Mouse (Mus musculus): ENCODE measurements around the gene Gtpbp8. TPM values are rescaled to one million over a fixed set of nuclear protein-coding genes. Genes with fewer than 3 reads are reported as not detected.

Gtpbp8 gene
- polyA plus RNA-seq, 1 experiment from 2014 or later, result 21.0 TPM

DNA sequence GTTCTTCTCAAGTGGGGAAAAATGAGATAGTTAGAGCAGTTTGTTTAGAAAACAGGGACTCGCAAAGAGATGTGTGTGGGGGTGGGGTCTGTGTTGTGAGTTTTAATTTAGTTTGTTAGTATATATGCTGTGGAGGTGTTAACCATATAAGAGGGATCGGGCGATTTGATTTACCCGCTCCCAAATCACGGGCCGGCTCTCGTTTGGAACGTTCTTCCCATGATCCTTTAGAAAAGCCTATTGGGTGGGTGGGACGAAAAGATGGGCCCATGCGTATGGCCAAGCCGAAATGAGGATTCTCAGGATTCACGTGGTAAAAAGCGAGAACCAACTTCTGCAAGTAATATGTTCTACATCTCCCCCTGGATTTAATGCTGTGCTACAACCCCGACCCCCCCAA, 21.3 kb downstream of the Gtpbp8 start:
- WGBS, result 0% methylated on average over 14 of the region's 14 CpGs
- no peak for ATAC-seq (ENCODE audit: insufficient number of reproducible peaks, low FRiP score, low TSS enrichment, low read depth)
- peak overlapping the region; percentile 94 for H3K4me3 ChIP-seq (replicated peaks)
- H3K4me2 ChIP-seq (replicated peaks), result peak overlapping the region; percentile 72
- peaks cover 13% of the 10 kb centered on the region for H3K36me3 ChIP-seq
- no peaks in the 10 kb centered on the region for H3K9me3 ChIP-seq (replicated peaks)
- H3K27me3 ChIP-seq, result no peaks in the 10 kb centered on the region
- H3K4me1 ChIP-seq, result peaks cover 20% of the 10 kb centered on the region
- H3K27ac ChIP-seq (replicated peaks), result peak overlapping the region; percentile 91
- peak overlapping the region; percentile 90 for H3K9ac ChIP-seq

- under 1% methylated on average over 62 of the region's 64 CpGs for WGBS
- peaks cover 8% of the 10 kb centered on the region for H3K36me3 ChIP-seq
- ATAC-seq (ENCODE audit: insufficient number of reproducible peaks, low FRiP score, low TSS enrichment, low read depth), result peak; percentile 97
- H3K9ac ChIP-seq, result peak within 1 kb of the TSS; percentile 90
- H3K27ac ChIP-seq (replicated peaks), result peak within 1 kb of the TSS; percentile 91
- H3K4me3 ChIP-seq (replicated peaks), result peak within 1 kb of the TSS; percentile 94
- H3K4me1 ChIP-seq, result peaks cover 20% of the 10 kb centered on the region
- no peaks in the 10 kb centered on the region for H3K9me3 ChIP-seq (replicated peaks)
- peak within 1 kb of the TSS; percentile 72 for H3K4me2 ChIP-seq (replicated peaks)
- H3K27me3 ChIP-seq, result no peaks in the 10 kb centered on the region
These were observed 21.9 kb downstream of the Gtpbp8 start, which contains the start of gene Nepro for GRCm38 (mm10) chr16:44724083-44724787. Gene Nepro (plus strand): TSS chr16:44724301.

DNA sequence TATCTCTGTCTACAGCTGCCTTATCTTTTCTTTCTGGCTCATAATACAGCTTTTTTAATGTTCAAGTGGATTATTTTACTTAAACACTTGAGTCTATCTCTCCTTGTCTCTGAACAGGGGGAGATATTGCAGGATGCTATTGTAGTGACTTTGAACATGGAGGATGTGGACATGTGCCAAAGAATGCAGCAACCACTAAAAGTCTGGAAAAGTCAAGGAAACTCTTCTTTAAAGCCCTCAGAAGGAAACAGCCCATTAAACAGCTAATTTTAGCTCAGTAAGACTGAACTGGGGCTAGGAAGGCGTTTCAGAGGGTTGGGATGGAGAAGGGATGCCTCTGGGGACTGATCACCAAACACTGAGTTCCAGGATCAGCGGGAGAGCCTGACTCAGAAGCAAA, 23.5 kb downstream of the Gtpbp8 start:
- Histone ChIP-seq H3K9ac (no peak overlapping the region), H3K9me3 (replicated peaks) (no peaks in the 10 kb centered on the region), H3K36me3 (peaks cover 2% of the 10 kb centered on the region; the same call in 1 of the 2 replicates), H3K4me2 (replicated peaks) (no peak overlapping the region), H3K4me1 (peaks cover 20% of the 10 kb centered on the region), H3K27ac (replicated peaks) (no peak overlapping the region), H3K4me3 (replicated peaks) (no peak overlapping the region), H3K27me3 (no peaks in the 10 kb centered on the region)
- no peak for ATAC-seq (ENCODE audit: insufficient number of reproducible peaks, low FRiP score, low TSS enrichment, low read depth)
- WGBS, result 57% methylated on average over 2 of the region's 2 CpGs

GRCm38 (mm10) chr16:44720518-44720917, 25.6 kb downstream of the Gtpbp8 start:
- Histone ChIP-seq H3K27ac (replicated peaks) (no peak overlapping the region), H3K27me3 (no peaks in the 10 kb centered on the region), H3K9ac (no peak overlapping the region), H3K36me3 (no peaks in the 10 kb centered on the region), H3K4me1 (peaks cover 18% of the 10 kb centered on the region), H3K4me2 (replicated peaks) (no peak overlapping the region), H3K9me3 (replicated peaks) (no peaks in the 10 kb centered on the region), H3K4me3 (replicated peaks) (no peak overlapping the region)
- WGBS, result 67% methylated on average over 3 of the region's 3 CpGs
- ATAC-seq (ENCODE audit: insufficient number of reproducible peaks, low FRiP score, low TSS enrichment, low read depth), result no peak

GRCm38 (mm10) chr16:44719349-44719748, 26.8 kb downstream of the Gtpbp8 start:
- Histone ChIP-seq H3K27ac (replicated peaks) (no peak overlapping the region), H3K4me1 (peaks cover 12% of the 10 kb centered on the region), H3K9me3 (replicated peaks) (no peaks in the 10 kb centered on the region), H3K4me3 (replicated peaks) (no peak overlapping the region), H3K27me3 (no peaks in the 10 kb centered on the region), H3K4me2 (replicated peaks) (no peak overlapping the region), H3K36me3 (no peaks in the 10 kb centered on the region), H3K9ac (no peak overlapping the region)
- 72% methylated on average over 7 of the region's 7 CpGs for WGBS
- ATAC-seq (ENCODE audit: insufficient number of reproducible peaks, low FRiP score, low TSS enrichment, low read depth), result no peak

GRCm38 (mm10) chr16:44717838-44718237, 28.3 kb downstream of the Gtpbp8 start:
- H3K9ac ChIP-seq, result no peak overlapping the region
- WGBS, result 56% methylated on average over 2 of the region's 2 CpGs
- H3K27ac ChIP-seq (replicated peaks), result no peak overlapping the region
- no peak overlapping the region for H3K4me2 ChIP-seq (replicated peaks)
- H3K36me3 ChIP-seq, result no peaks in the 10 kb centered on the region
- ATAC-seq (ENCODE audit: insufficient number of reproducible peaks, low FRiP score, low TSS enrichment, low read depth), result no peak
- H3K9me3 ChIP-seq (replicated peaks), result no peaks in the 10 kb centered on the region
- peaks cover 3% of the 10 kb centered on the region for H3K4me1 ChIP-seq
- no peak overlapping the region for H3K4me3 ChIP-seq (replicated peaks)
- H3K27me3 ChIP-seq, result no peaks in the 10 kb centered on the region

DNA sequence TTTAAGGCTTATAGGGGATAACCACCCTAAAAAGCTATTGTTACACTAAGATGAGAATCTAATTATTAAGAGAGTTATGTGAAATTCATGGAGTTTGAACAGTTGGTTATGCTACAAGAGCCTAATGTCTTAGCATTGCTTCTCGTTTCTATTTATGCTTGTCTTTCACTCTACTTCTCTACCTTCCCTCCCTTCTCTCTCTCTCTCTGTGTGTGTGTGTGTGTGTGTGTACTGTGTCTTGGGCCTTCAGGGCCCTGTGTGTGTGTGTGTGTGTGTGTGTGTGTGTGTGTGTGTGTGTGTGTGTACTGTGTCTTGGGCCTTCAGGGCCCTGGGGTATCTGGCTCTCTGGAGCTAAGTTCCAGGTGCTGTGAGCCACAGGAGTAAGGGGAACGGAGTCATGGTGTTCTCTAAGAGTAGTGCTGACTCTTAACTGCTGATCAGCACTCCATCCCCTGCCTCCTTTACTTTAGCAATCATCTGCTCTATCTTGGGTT, 29.0 kb downstream of the Gtpbp8 start:
- Histone ChIP-seq H3K4me3 (replicated peaks) (no peak overlapping the region), H3K4me2 (replicated peaks) (no peak overlapping the region), H3K9ac (no peak overlapping the region), H3K27ac (replicated peaks) (0 out of 2 replicates have a peak overlapping the region, but pooled peaks have one; percentile 28), H3K4me1 (no peaks in the 10 kb centered on the region), H3K27me3 (no peaks in the 10 kb centered on the region), H3K36me3 (no peaks in the 10 kb centered on the region), H3K9me3 (replicated peaks) (no peaks in the 10 kb centered on the region)
- ATAC-seq (ENCODE audit: insufficient number of reproducible peaks, low FRiP score, low TSS enrichment, low read depth), result no peak
- 56% methylated on average over 2 of the region's 2 CpGs for WGBS

GRCm38 (mm10) chr16:44716305-44717140, 29.6 kb downstream of the Gtpbp8 start:
- H3K4me1 ChIP-seq, result no peaks in the 10 kb centered on the region
- peak; percentile 75 for ATAC-seq (ENCODE audit: insufficient number of reproducible peaks, low FRiP score, low TSS enrichment, low read depth)
- 24% methylated on average over 10 of the region's 10 CpGs for WGBS
- H3K9me3 ChIP-seq (replicated peaks), result no peaks in the 10 kb centered on the region
- H3K36me3 ChIP-seq, result no peaks in the 10 kb centered on the region
- H3K27ac ChIP-seq (replicated peaks), result peak overlapping the region; percentile 73
- no peaks in the 10 kb centered on the region for H3K27me3 ChIP-seq
- no peak overlapping the region for H3K4me3 ChIP-seq (replicated peaks)
- no peak overlapping the region for H3K9ac ChIP-seq
- 0 out of 2 replicates have a peak overlapping the region, but pooled peaks have one; percentile 1 for H3K4me2 ChIP-seq (replicated peaks)

GRCm38 (mm10) chr16:44703458-44703857, 42.7 kb downstream of the Gtpbp8 start:
- no peaks in the 10 kb centered on the region for H3K9me3 ChIP-seq (replicated peaks)
- peak overlapping the region; percentile 90 for H3K27ac ChIP-seq (replicated peaks)
- no peaks in the 10 kb centered on the region for H3K36me3 ChIP-seq
- no peak overlapping the region for H3K9ac ChIP-seq
- no peak overlapping the region for H3K4me3 ChIP-seq (replicated peaks)
- ATAC-seq (ENCODE audit: insufficient number of reproducible peaks, low FRiP score, low TSS enrichment, low read depth), result peak; percentile 79; the same call in 1 of the 2 replicates
- H3K4me2 ChIP-seq (replicated peaks), result no peak overlapping the region
- WGBS, result 17% methylated on average over 4 of the region's 4 CpGs
- peaks cover 21% of the 10 kb centered on the region for H3K4me1 ChIP-seq
- no peaks in the 10 kb centered on the region for H3K27me3 ChIP-seq

DNA sequence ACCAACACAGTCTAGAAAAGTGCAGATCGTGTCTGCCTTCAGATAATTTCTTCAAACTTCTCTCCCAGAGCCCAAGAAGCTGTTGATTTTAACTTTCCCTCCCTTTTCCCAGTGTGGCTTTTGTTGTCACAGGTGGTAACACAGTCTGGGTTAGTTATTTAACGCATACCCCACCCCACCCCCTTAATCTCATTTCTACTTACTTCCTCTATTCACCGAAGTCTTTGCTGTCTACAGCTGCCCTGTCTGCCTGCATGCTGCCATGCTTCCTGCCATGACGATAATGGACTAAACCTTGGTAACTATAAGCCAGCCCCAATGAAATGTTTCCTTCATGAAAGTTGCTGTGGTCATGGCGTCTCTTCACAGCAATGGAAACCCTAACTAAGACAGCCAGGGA, 43.9 kb downstream of the Gtpbp8 start:
- H3K27me3 ChIP-seq, result no peaks in the 10 kb centered on the region
- H3K4me1 ChIP-seq, result peaks cover 21% of the 10 kb centered on the region
- H3K27ac ChIP-seq (replicated peaks), result no peak overlapping the region
- 60% methylated on average over 5 of the region's 5 CpGs for WGBS
- H3K9me3 ChIP-seq (replicated peaks), result no peaks in the 10 kb centered on the region
- no peaks in the 10 kb centered on the region for H3K36me3 ChIP-seq
- no peak overlapping the region for H3K4me3 ChIP-seq (replicated peaks)
- H3K9ac ChIP-seq, result no peak overlapping the region
- no peak overlapping the region for H3K4me2 ChIP-seq (replicated peaks)
- ATAC-seq (ENCODE audit: insufficient number of reproducible peaks, low FRiP score, low TSS enrichment, low read depth), result no peak

- ATAC-seq (ENCODE audit: insufficient number of reproducible peaks, low FRiP score, low TSS enrichment, low read depth), result no peak
- no peaks in the 10 kb centered on the region for H3K27me3 ChIP-seq
- H3K36me3 ChIP-seq, result no peaks in the 10 kb centered on the region
- no peak overlapping the region for H3K4me2 ChIP-seq (replicated peaks)
- H3K4me1 ChIP-seq, result peaks cover 24% of the 10 kb centered on the region
- no peaks in the 10 kb centered on the region for H3K9me3 ChIP-seq (replicated peaks)
- H3K9ac ChIP-seq, result no peak overlapping the region
- WGBS, result 87% methylated on average over 3 of the region's 3 CpGs
- H3K4me3 ChIP-seq (replicated peaks), result no peak overlapping the region
- H3K27ac ChIP-seq (replicated peaks), result no peak overlapping the region
These were observed 45.0 kb downstream of the Gtpbp8 start for GRCm38 (mm10) chr16:44701155-44701554.

Data from embryonic facial prominence, embryonic 15.5 days (tissue).